Mouse (Mus musculus) limb, embryonic 12.5 days (tissue): Measurements from ENCODE around the gene Cyp27a1. TPM values are rescaled to one million over a fixed set of nuclear protein-coding genes. Genes with fewer than 3 reads are reported as not detected.
A peak's percentile ranks its signal among the peaks of the same experiment; 100 is the strongest.

Source experiments
- ATAC-seq: fragments of 200-750 bp; cut with Nextera tagmentation; 2 replicates; pipeline ENCODE4 v1.8.0; 2017; ENCODE audit warnings: low read depth, moderate TSS enrichment; ENCODE audit not compliant: insufficient number of reproducible peaks, insufficient read depth, low FRiP score, low TSS enrichment
- H3K27ac ChIP-seq: fragments of 300-500 bp; sonication (generic); 2 replicates; pipeline ENCODE4 v1.5.1; 2016; ENCODE audit warnings: mild to moderate bottlenecking, moderate library complexity
- H3K27me3 ChIP-seq: fragments of 300-500 bp; sonication (generic); 2 replicates; pipeline ENCODE4 v1.6.1; 2016; ENCODE audit warnings: mild to moderate bottlenecking, moderate library complexity
- H3K36me3 ChIP-seq: fragments of 300-500 bp; sonication (generic); 2 replicates; pipeline ENCODE4 v1.6.1; 2016; ENCODE audit warnings: mild to moderate bottlenecking, moderate library complexity
- H3K4me1 ChIP-seq: fragments of 300-500 bp; sonication (generic); replicated peaks from 2 replicates; pipeline ENCODE4 v1.6.1; 2016
- H3K4me2 ChIP-seq: fragments of 300-500 bp; sonication (generic); 2 replicates; pipeline ENCODE4 v1.6.1; 2016; ENCODE audit warnings: mild to moderate bottlenecking, moderate library complexity
- H3K4me3 ChIP-seq: fragments of 300-500 bp; sonication (generic); replicated peaks from 2 replicates; pipeline ENCODE4 v1.5.1; 2016; ENCODE audit warnings: mild to moderate bottlenecking
- H3K9ac ChIP-seq: fragments of 300-500 bp; sonication (generic); replicated peaks from 2 replicates; pipeline ENCODE4 v1.6.1; 2016; ENCODE audit warnings: mild to moderate bottlenecking, moderate library complexity
- H3K9me3 ChIP-seq: fragments of 300-500 bp; sonication (generic); 2 replicates; pipeline ENCODE4 v1.6.1; 2016; ENCODE audit warnings: mild to moderate bottlenecking, moderate library complexity
- WGBS: fragments of 180-500 bp; shearing (Covaris S2); methylation state at CpG from one replicate; pipeline ENCODE4 v1.1.7; 2016; 5-methylcytosine and 5-hydroxymethylcytosine counted together
- polyA plus RNA-seq: library from polyadenylated mRNA; unstranded; fragments of >200 nt; fragmentation: Nextera tagmentation; extraction: Ambion mirVana; gene quantifications from 2 replicates; pipeline ENCODE4 v1.2.1, GENCODE M21; 2016

The Cyp27a1 gene
- polyA plus RNA-seq, 1 experiment from 2014 or later: 15.8 TPM

DNA sequence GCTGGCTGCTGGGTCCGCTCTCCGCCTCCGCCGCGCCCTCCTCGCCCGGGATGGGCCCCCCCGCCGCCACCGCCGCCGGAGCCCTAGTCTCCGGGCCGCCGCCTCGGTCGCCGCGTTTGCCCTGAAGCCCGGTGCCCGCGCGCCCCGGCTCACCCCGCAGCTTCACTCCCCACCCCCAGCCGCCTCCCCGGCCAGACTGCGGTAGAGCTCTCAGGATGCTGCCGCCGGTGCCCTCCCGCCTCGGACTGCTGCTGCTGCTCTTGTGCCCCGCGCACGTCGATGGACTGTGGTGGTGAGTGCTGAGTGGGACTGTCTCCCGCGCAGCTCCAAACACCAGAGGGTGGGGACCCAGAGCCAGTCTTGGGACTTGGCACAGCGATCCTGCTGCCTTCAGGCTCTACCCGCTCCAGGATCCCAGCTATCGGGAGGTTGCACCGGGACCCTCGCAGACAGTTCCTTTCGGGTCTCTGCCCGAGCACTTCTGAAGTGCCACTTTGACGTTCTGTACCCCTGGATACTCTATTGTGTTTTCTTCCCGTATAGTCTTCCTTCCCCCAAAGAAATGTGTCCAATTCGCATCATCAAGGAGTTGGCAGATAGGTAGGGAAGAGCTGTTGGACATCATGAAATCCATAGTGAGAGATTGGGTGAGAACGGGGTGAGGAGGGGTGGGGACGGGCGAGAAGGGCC lies 58.7 kb downstream of the Cyp27a1 start:
- 1% methylated on average over 51 of the region's 51 CpGs for WGBS
- no peaks in the 10 kb centered on the region for H3K36me3 ChIP-seq
- H3K4me3 ChIP-seq: peak overlapping the region; percentile 56
- H3K27me3 ChIP-seq: peaks cover 100% of the 10 kb centered on the region
- peaks cover 29% of the 10 kb centered on the region for H3K4me1 ChIP-seq
- H3K9me3 ChIP-seq: no peaks in the 10 kb centered on the region
- ATAC-seq: no peak
- peak overlapping the region; percentile 98 for H3K4me2 ChIP-seq
- 0 out of 2 replicates have a peak overlapping the region, but pooled peaks have one; percentile 50 for H3K27ac ChIP-seq
- peak overlapping the region; percentile 58 for H3K9ac ChIP-seq

DNA sequence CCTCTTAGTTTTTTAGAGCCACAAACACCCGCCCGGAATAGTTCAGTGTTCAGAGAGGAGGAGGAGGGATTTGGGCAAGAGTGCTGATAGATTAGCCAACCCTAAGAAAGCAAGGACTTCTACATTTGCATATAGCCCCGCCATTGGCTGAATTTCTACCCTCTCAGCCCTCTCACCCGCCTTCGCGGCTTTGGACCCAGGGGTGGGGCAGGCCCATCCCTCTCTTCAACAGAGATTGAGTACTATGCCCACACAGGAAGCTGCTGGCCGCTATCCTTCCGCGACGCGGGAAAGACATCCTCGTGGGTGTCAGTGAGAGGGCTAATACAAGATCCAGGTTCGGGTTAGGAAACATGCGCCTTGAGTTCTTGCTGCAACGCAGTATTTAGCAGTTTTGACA lies 59.8 kb downstream of the Cyp27a1 start:
- Histone ChIP-seq H3K4me2 (peak overlapping the region; percentile 98), H3K9ac (no peak overlapping the region), H3K4me1 (peaks cover 29% of the 10 kb centered on the region), H3K27ac (no peak overlapping the region), H3K4me3 (peak overlapping the region; percentile 56), H3K9me3 (no peaks in the 10 kb centered on the region), H3K27me3 (peaks cover 100% of the 10 kb centered on the region), H3K36me3 (no peaks in the 10 kb centered on the region)
- WGBS: under 1% methylated on average over 15 of the region's 15 CpGs
- peak; percentile 70 for ATAC-seq

DNA sequence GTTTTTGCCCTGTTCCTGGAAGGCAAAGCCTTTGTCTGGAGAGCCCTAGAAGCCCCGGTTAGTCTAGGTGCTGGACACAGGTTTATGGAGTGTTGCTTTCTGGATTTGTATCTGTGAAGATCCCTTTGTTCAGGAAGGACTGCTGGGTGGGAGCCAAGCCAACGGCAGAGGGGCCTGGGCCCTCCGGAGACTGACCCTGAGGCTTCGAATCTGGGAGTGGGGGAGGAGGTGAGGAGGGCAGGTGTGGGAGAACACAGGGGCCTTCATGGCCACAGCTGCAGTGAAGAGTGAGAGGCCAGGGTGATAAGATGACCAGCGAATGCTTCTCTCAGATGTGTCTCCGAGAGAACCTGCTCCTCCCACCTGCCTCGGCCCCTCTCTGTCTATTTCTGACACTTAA lies 60.7 kb downstream of the Cyp27a1 start:
- H3K27ac ChIP-seq: no peak overlapping the region
- H3K27me3 ChIP-seq: peaks cover 99% of the 10 kb centered on the region
- WGBS: 17% methylated on average over 7 of the region's 7 CpGs
- no peaks in the 10 kb centered on the region for H3K36me3 ChIP-seq
- ATAC-seq: no peak
- peaks cover 29% of the 10 kb centered on the region for H3K4me1 ChIP-seq
- H3K4me2 ChIP-seq: peak overlapping the region; percentile 98
- H3K9me3 ChIP-seq: no peaks in the 10 kb centered on the region
- H3K4me3 ChIP-seq: peak overlapping the region; percentile 16; the same call in 1 of the 2 replicates
- no peak overlapping the region for H3K9ac ChIP-seq

DNA sequence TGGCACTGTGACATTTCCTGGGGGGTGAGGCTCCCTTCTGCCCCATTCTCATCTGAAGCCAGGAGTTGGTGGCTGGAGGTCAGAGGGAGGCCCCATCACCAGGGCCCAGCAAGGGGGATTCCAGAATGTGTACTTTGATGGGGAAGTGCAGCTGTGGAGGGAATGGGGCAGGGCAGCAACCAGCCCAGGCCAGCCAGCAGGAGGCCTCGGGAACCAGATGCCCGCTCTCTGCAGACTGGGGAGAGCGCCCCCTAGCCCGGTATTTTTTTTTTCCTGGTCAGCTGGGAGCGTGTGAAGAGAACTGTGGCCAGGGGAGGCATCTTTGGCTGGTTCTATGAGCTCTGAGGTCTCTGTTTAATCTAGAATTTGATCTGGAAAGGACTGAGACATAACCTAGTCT lies 62.4 kb downstream of the Cyp27a1 start:
- Histone ChIP-seq H3K27ac (no peak overlapping the region; the same call in 1 of the 2 replicates), H3K4me2 (peak overlapping the region; percentile 3; the same call in 1 of the 2 replicates), H3K4me3 (no peak overlapping the region), H3K27me3 (peaks cover 95% of the 10 kb centered on the region), H3K9ac (no peak overlapping the region), H3K4me1 (peaks cover 24% of the 10 kb centered on the region), H3K36me3 (no peaks in the 10 kb centered on the region), H3K9me3 (no peaks in the 10 kb centered on the region)
- WGBS: 10% methylated on average over 5 of the region's 5 CpGs
- ATAC-seq: no peak

DNA sequence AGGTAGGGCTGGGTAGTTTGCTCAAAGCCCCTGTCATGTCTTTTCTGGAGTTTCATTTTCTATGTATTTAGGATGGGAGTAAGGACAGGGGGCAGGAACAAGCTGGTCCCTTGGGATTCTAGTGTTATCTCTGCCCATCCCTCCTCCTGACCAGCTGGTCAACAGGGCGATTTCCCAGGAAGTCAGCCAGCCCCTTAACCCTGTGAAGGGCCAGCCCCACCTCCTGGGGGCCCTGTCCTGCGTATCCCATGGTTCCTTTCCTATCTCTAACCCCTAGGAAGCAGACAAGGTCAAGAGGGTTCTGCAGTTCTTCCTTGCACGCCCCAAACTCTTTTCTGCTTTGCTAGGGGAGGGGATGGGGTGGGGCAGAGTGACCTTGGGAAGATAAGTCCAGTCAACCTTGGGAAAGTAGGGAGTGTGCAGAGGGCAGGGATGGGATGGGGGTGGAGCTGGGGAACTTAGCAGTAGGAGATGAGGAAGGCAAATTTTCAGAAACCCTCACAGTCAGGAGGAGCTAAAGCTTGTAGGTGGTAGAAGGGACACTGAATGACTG lies 65.6 kb downstream of the Cyp27a1 start:
- Histone ChIP-seq H3K27ac (no peak overlapping the region), H3K4me1 (peaks cover 15% of the 10 kb centered on the region), H3K36me3 (no peaks in the 10 kb centered on the region), H3K9me3 (no peaks in the 10 kb centered on the region), H3K27me3 (peaks cover 95% of the 10 kb centered on the region), H3K4me2 (no peak overlapping the region), H3K9ac (no peak overlapping the region), H3K4me3 (no peak overlapping the region)
- no peak for ATAC-seq
- 33% methylated on average over 3 of the region's 3 CpGs for WGBS

DNA sequence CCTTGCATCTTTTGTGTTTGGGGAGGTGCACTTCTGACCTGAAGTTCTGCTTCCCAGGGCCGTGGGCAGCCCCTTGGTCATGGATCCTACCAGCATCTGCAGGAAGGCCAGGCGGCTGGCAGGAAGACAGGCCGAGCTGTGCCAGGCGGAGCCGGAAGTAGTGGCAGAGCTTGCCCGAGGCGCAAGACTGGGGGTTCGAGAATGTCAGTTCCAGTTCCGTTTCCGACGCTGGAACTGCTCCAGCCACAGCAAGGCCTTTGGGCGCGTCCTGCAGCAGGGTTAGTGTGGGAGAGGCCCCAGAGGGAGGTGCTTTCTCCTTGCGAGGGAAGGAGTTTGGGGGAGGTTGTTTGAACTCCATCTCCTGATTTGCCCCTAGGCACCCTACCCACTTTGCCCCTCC lies 68.7 kb downstream of the Cyp27a1 start:
- H3K4me1 ChIP-seq: peaks cover 16% of the 10 kb centered on the region
- no peaks in the 10 kb centered on the region for H3K36me3 ChIP-seq
- H3K9me3 ChIP-seq: no peaks in the 10 kb centered on the region
- ATAC-seq: no peak
- no peak overlapping the region for H3K27ac ChIP-seq
- H3K4me3 ChIP-seq: no peak overlapping the region
- no peak overlapping the region for H3K9ac ChIP-seq
- no peak overlapping the region for H3K4me2 ChIP-seq
- WGBS: 22% methylated on average over 14 of the region's 14 CpGs
- H3K27me3 ChIP-seq: peaks cover 94% of the 10 kb centered on the region

- Histone ChIP-seq H3K4me3 (peak overlapping the region; percentile 47), H3K4me2 (peak overlapping the region; percentile 77), H3K9ac (no peak overlapping the region), H3K9me3 (no peaks in the 10 kb centered on the region), H3K36me3 (no peaks in the 10 kb centered on the region), H3K27me3 (peaks cover 95% of the 10 kb centered on the region), H3K4me1 (peaks cover 22% of the 10 kb centered on the region), H3K27ac (no peak overlapping the region)
- ATAC-seq: no peak
- WGBS: 4% methylated on average over 13 of the region's 13 CpGs
These were observed 70.2 kb downstream of the Cyp27a1 start for GRCm38 (mm10) chr1:74783554-74783953.

GRCm38 (mm10) chr1:74784041-74784759 lies 70.8 kb downstream of the Cyp27a1 start:
- H3K9me3 ChIP-seq: no peaks in the 10 kb centered on the region
- peaks cover 95% of the 10 kb centered on the region for H3K27me3 ChIP-seq
- H3K27ac ChIP-seq: 0 out of 2 replicates have a peak overlapping the region, but pooled peaks have one; percentile 35
- H3K4me2 ChIP-seq: peak overlapping the region; percentile 77
- ATAC-seq: no peak
- WGBS: 2% methylated on average over 67 of the region's 67 CpGs
- 0 out of 2 replicates have a peak overlapping the region, but pooled peaks have one; percentile 23 for H3K9ac ChIP-seq
- peaks cover 28% of the 10 kb centered on the region for H3K4me1 ChIP-seq
- H3K36me3 ChIP-seq: no peaks in the 10 kb centered on the region
- peak overlapping the region; percentile 47 for H3K4me3 ChIP-seq

Other genes starting within 250 kb of the Cyp27a1 start
- 82.6 and 84.5 TPM in 2 replicates for gene Cnot9, start 207.5 kb upstream of the Cyp27a1 start, polyA plus RNA-seq
- 0.51 and 1.0 TPM in 2 replicates for gene Plcd4, start 170.7 kb upstream of the Cyp27a1 start, polyA plus RNA-seq
- gene Usp37, start 169.3 kb upstream of the Cyp27a1 start, polyA plus RNA-seq: 43.2 and 46.2 TPM in 2 replicates
- 8.3 and 11.3 TPM in 2 replicates for gene Zfp142, start 125.3 kb upstream of the Cyp27a1 start, polyA plus RNA-seq
- 15.1 and 16.2 TPM in 2 replicates for gene Bcs1l, start 125.3 kb upstream of the Cyp27a1 start, polyA plus RNA-seq
- 37.0 and 37.3 TPM in 2 replicates for gene Rnf25, start 112.2 kb upstream of the Cyp27a1 start, polyA plus RNA-seq
- gene Stk36, start 112.1 kb upstream of the Cyp27a1 start, polyA plus RNA-seq: 12.0 and 12.5 TPM in 2 replicates
- gene Ttll4, start 51.8 kb upstream of the Cyp27a1 start, polyA plus RNA-seq: 30.4 and 33.6 TPM in 2 replicates
- gene Prkag3, start 35.6 kb downstream of the Cyp27a1 start, polyA plus RNA-seq: 0.46 and 0.47 TPM in 2 replicates
- gene Wnt6, start 58.3 kb downstream of the Cyp27a1 start, polyA plus RNA-seq: 38.7 and 40.5 TPM in 2 replicates
- gene Wnt10a, start 77.9 kb downstream of the Cyp27a1 start, polyA plus RNA-seq: 3.4 and 3.5 TPM in 2 replicates
- not detected in 2 replicates for gene Cdk5r2, start 141.4 kb downstream of the Cyp27a1 start, polyA plus RNA-seq
- 0.26 and 0.49 TPM in 2 replicates for gene Fev, start 171.8 kb downstream of the Cyp27a1 start, polyA plus RNA-seq
- gene Cryba2, start 179.6 kb downstream of the Cyp27a1 start, polyA plus RNA-seq: not detected in 2 replicates
- gene Cfap65, start 222.0 kb downstream of the Cyp27a1 start, polyA plus RNA-seq: not detected in 2 replicates
- 3.3 and 6.5 TPM in 2 replicates for gene Ihh, start 238.1 kb downstream of the Cyp27a1 start, polyA plus RNA-seq